Comparison of ENCODE assay signal across 10 mouse cellular contexts in genomic region chr1:90967583-90967982, GRCm38 (mm10). TPM values are rescaled to one million over a fixed set of nuclear protein-coding genes. Genes with fewer than 3 reads are reported as not detected.
DNase-seq lines count a peak whose midpoint lies in the region; ATAC-seq and TF ChIP-seq lines count a peak whose summit lies in the region.
"Had no signal": no experiment of that assay in that cellular context is flagged by ENCODE, and none has a peak within 500 bp of the region (broad histone marks: within the 10 kb centered on the region; RNA-seq: fewer than 3 reads in every experiment).

No protein-coding gene starts in this region.

- H3K36me3 ChIP-seq in kidney, postnatal 0 days (ENCODE audit: insufficient read depth, low read length), result no peaks in the 10 kb centered on the region

- 0 out of 2 replicates have a peak overlapping the region, but pooled peaks have one; percentile 10 for H3K27ac ChIP-seq in kidney, postnatal 0 days

- H3K9ac ChIP-seq in kidney, postnatal 0 days (ENCODE audit: low read depth, low read length), result no peak overlapping the region

- peak; percentile 23 to 56 for DNase-seq in cerebellum, postnatal 14 days
- no peak for DNase-seq in cerebellum, adult 11 months
- peak; percentile 65 for DNase-seq in urinary bladder, postnatal 14 days (ENCODE audit: low spot score)
- DNase-seq in urinary bladder, postnatal 25 days (ENCODE audit: low spot score), result no peak
- DNase-seq in kidney, postnatal 0 days (ENCODE audit: low spot score), result no peak
- no peak for DNase-seq in cerebellum, adult 11-12 months
- no peak for DNase-seq in frontal cortex, postnatal 10 days (ENCODE audit: low spot score in 2 of 2)
- DNase-seq: thymus, postnatal 14 days had no signal

- H3K4me1 ChIP-seq in kidney, postnatal 0 days (replicated peaks; ENCODE audit: insufficient read depth, low read length), result 0 out of 2 replicates have a peak, but pooled peaks cover 3% of the 10 kb centered on the region

- 69% methylated on average over 7 of the region's 7 CpGs for WGBS in kidney, postnatal 0 days

- no peak for TF ChIP-seq CTCF in kidney, postnatal 0 days (IDR thresholded peaks at IDR 0.05; ENCODE audit: low read depth)

- H3K27me3 ChIP-seq in kidney, postnatal 0 days (ENCODE audit: insufficient read depth, low read length), result no peaks in the 10 kb centered on the region

- ATAC-seq in kidney, postnatal 0 days (replicated peaks; ENCODE audit: low FRiP score, low read depth), result no peak
- ATAC-seq in megakaryocyte progenitor cell, adult 5-6 weeks (replicated peaks; ENCODE audit: poor library complexity), result no peak

- H3K9me3 ChIP-seq in kidney, postnatal 0 days (replicated peaks; ENCODE audit: low read length), result no peaks in the 10 kb centered on the region

- H3K4me2 ChIP-seq in kidney, postnatal 0 days (ENCODE audit: low read length), result no peak overlapping the region

- no peak overlapping the region for H3K4me3 ChIP-seq in kidney, postnatal 0 days (replicated peaks; ENCODE audit: low read depth, low read length)

RNA-seq across cellular contexts. Expression of gene Rab17, which starts 1.9 kb away (rescaled TPM):
- 21.3 and 23.3 TPM in 2 replicates for polyA plus RNA-seq in kidney, postnatal 0 days (2015; fragmentation: Nextera tagmentation; extraction: Ambion mirVana)
- total RNA-seq in megakaryocyte progenitor cell, adult 5-6 weeks (2015), result 0.69 and 1.0 TPM in 2 replicates
- 2.3 and 3.0 TPM in 2 replicates for total RNA-seq in megakaryocyte progenitor cell, adult 5-6 weeks (2017)

RNA-seq across cellular contexts. Expression of gene Prlh, which starts 14.7 kb away (rescaled TPM):
- not detected in 2 replicates for polyA plus RNA-seq in kidney, postnatal 0 days (2015; fragmentation: Nextera tagmentation; extraction: Ambion mirVana)
- not detected in 2 replicates for total RNA-seq in megakaryocyte progenitor cell, adult 5-6 weeks (2015)
- total RNA-seq in megakaryocyte progenitor cell, adult 5-6 weeks (2017), result not detected in 2 replicates
- total RNA-seq: granulocyte monocyte progenitor cell, adult 5-6 weeks had no signal

RNA-seq across cellular contexts. Expression of gene Lrrfip1, which starts 31.0 kb away (rescaled TPM):
- polyA plus RNA-seq in kidney, postnatal 0 days (2015; fragmentation: Nextera tagmentation; extraction: Ambion mirVana), result 46.3 and 56.9 TPM in 2 replicates
- 70.8 and 70.9 TPM in 2 replicates for total RNA-seq in megakaryocyte progenitor cell, adult 5-6 weeks (2015)
- 121 and 127 TPM in 2 replicates for total RNA-seq in megakaryocyte progenitor cell, adult 5-6 weeks (2017)

RNA-seq across cellular contexts. Expression of gene Mlph, which starts 52.7 kb away (rescaled TPM):
- polyA plus RNA-seq in kidney, postnatal 0 days (2015; fragmentation: Nextera tagmentation; extraction: Ambion mirVana), result 0.34 and 0.93 TPM in 2 replicates
- total RNA-seq in megakaryocyte progenitor cell, adult 5-6 weeks (2015), result 0.07 and 1.0 TPM in 2 replicates
- total RNA-seq in megakaryocyte progenitor cell, adult 5-6 weeks (2017), result 0.27 and 0.42 TPM in 2 replicates
- total RNA-seq: granulocyte monocyte progenitor cell, adult 5-6 weeks had no signal

Comparison
In these comparisons a context has a peak if more than half of its experiments do, and no peak if none do; other contexts are left out.
1. DNase-seq: peak in cerebellum, postnatal 14 days (2 of 2) and urinary bladder, postnatal 14 days (single experiment); none in cerebellum, adult 11 months (single experiment), urinary bladder, postnatal 25 days (single experiment), kidney, postnatal 0 days (single experiment), cerebellum, adult 11-12 months (single experiment) and frontal cortex, postnatal 10 days (0 of 2).